Mouse (Mus musculus): ENCODE results near the gene Cuedc1. TPM values are rescaled to one million over a fixed set of nuclear protein-coding genes. Genes with fewer than 3 reads are reported as not detected.
A peak's percentile ranks its signal among the peaks of the same experiment; 100 is the strongest.

Cuedc1 gene
- total and polyA plus RNA-seq, 3 experiments = 1.0 to 4.8 TPM; not detected in 1

GRCm38 (mm10) chr11:88214881-88215831, 117.3 kb downstream of the Cuedc1 start (continued):
- no peak for TF ChIP-seq NRF1 (IDR thresholded peaks at IDR 0.05; ENCODE audit: insufficient read depth, low read depth, low read length, poor library complexity, severe bottlenecking)
- no peak for TF ChIP-seq MEF2A (IDR thresholded peaks at IDR 0.05; ENCODE audit: extremely low read depth, insufficient replicate concordance, low read depth, low read length, poor library complexity, severe bottlenecking)
- no peak for TF ChIP-seq E2F4 (IDR thresholded peaks at IDR 0.05; ENCODE audit: borderline replicate concordance, low read depth, low read length)

- no peak for TF ChIP-seq MEF2A (IDR thresholded peaks at IDR 0.05; ENCODE audit: extremely low read depth, insufficient replicate concordance, low read depth, low read length, poor library complexity, severe bottlenecking)
- no peak for TF ChIP-seq MAFK (IDR thresholded peaks at IDR 0.05; ENCODE audit: borderline replicate concordance, low read depth, low read length)
- TF ChIP-seq USF1 (IDR thresholded peaks at IDR 0.05; ENCODE audit: low read depth, low read length) = no peak
- no peak for TF ChIP-seq CHD2 (IDR thresholded peaks at IDR 0.05; ENCODE audit: low read length)
- peak; percentile 94 to 99 (median 98) for TF ChIP-seq CTCF (IDR thresholded peaks at IDR 0.05 in 2 of 3, conservative IDR thresholded peaks at IDR 0.05 in 1 of 3; ENCODE audit: control insufficient read depth in 1 of 3, insufficient read depth in 1 of 3, low read depth in 2 of 3, low read length in 3 of 3, poor library complexity in 1 of 3, severe bottlenecking in 1 of 3)
- peak; percentile 77 for TF ChIP-seq ZC3H11A (IDR thresholded peaks at IDR 0.05; ENCODE audit: low read depth, low read length)
- no peak for TF ChIP-seq GATA1 (IDR thresholded peaks at IDR 0.05; ENCODE audit: low read depth, low read length)
- TF ChIP-seq ZNF384 (IDR thresholded peaks at IDR 0.05; ENCODE audit: low read depth, low read length) = peak; percentile 42; the same call in 1 of the 2 replicates
- TF ChIP-seq BHLHE40 (IDR thresholded peaks at IDR 0.05; ENCODE audit: borderline replicate concordance, low read depth, low read length) = peak; percentile 58
- no peak for TF ChIP-seq TAL1 (IDR thresholded peaks at IDR 0.05; ENCODE audit: low read length)
- no peak for TF ChIP-seq POLR2AphosphoS2 (IDR thresholded peaks at IDR 0.05; ENCODE audit: low read length)
- TF ChIP-seq SMC3 (IDR thresholded peaks at IDR 0.05; ENCODE audit: low read depth, low read length) = peak; percentile 93
- Histone ChIP-seq H3K36me3 (ENCODE audit: control insufficient read depth in 1 of 2, insufficient read depth in 2 of 2, low read length in 2 of 2) (peaks cover 0 to under 1% of the 10 kb centered on the region in 2 experiments; a peak in 1 of 4 replicates), H3K4me3 (ENCODE audit: control insufficient read depth in 1 of 2, insufficient read depth in 1 of 2, low read depth in 2 of 2, low read length in 2 of 2) (no peak overlapping the region), H3K4me1 (ENCODE audit: control insufficient read depth in 1 of 2, insufficient read depth in 2 of 2, low read length in 2 of 2) (no peaks in the 10 kb centered on the region), H3K9me3 (replicated peaks; ENCODE audit: insufficient read depth, low read length) (no peaks in the 10 kb centered on the region), H3K27ac (ENCODE audit: control insufficient read depth, low read depth, low read length) (no peak overlapping the region), H3K79me2 (ENCODE audit: control insufficient read depth, insufficient read depth, low read length, poor library complexity) (no peaks in the 10 kb centered on the region), H3K27me3 (ENCODE audit: control insufficient read depth in 1 of 2, insufficient read depth in 2 of 2, low read length in 2 of 2) (peaks cover 9 to 13% of the 10 kb centered on the region in 2 experiments; a peak in 3 of 4 replicates), H3K9ac (ENCODE audit: control insufficient read depth, low read depth, low read length, poor library complexity, severe bottlenecking) (no peak overlapping the region)
- DNase-seq (ENCODE audit: low read depth, low spot score) = peak; percentile 73
Measured at GRCm38 (mm10) chr11:88216231-88216685, 118.4 kb downstream of the Cuedc1 start.

- DNase-seq (ENCODE audit: low read depth, low spot score) = no peak
- Histone ChIP-seq H3K4me3 (ENCODE audit: control insufficient read depth in 1 of 2, insufficient read depth in 1 of 2, low read depth in 2 of 2, low read length in 2 of 2) (no peak overlapping the region), H3K36me3 (ENCODE audit: control insufficient read depth in 1 of 2, insufficient read depth in 2 of 2, low read length in 2 of 2) (no peaks in the 10 kb centered on the region), H3K79me2 (ENCODE audit: control insufficient read depth, insufficient read depth, low read length, poor library complexity) (no peaks in the 10 kb centered on the region), H3K9ac (ENCODE audit: control insufficient read depth, low read depth, low read length, poor library complexity, severe bottlenecking) (no peak overlapping the region), H3K4me1 (ENCODE audit: control insufficient read depth in 1 of 2, insufficient read depth in 2 of 2, low read length in 2 of 2) (no peaks in the 10 kb centered on the region), H3K27ac (ENCODE audit: control insufficient read depth, low read depth, low read length) (no peak overlapping the region), H3K9me3 (replicated peaks; ENCODE audit: insufficient read depth, low read length) (no peaks in the 10 kb centered on the region), H3K27me3 (ENCODE audit: control insufficient read depth in 1 of 2, insufficient read depth in 2 of 2, low read length in 2 of 2) (peaks cover 11 to 15% of the 10 kb centered on the region in 2 experiments; a peak in 3 of 4 replicates)
- no peak for TF ChIP-seq MXI1 (IDR thresholded peaks at IDR 0.05; ENCODE audit: low read depth, low read length)
- no peak for TF ChIP-seq JUND (IDR thresholded peaks at IDR 0.05; ENCODE audit: low read depth, low read length)
- no peak for TF ChIP-seq HCFC1 (IDR thresholded peaks at IDR 0.05; ENCODE audit: low read depth, low read length)
Measured at GRCm38 (mm10) chr11:88218155-88218554, 120.3 kb downstream of the Cuedc1 start.

All from MEL (cell line).